Mouse (Mus musculus) stomach, postnatal 0 days (tissue): Measurements from ENCODE around the gene Rpl14.
A peak's percentile ranks its signal among the peaks of the same experiment; 100 is the strongest.

ENCODE experiments used
- CTCF ChIP-seq: IDR thresholded peaks from 2 replicates; pipeline ENCODE4 v1.5.1; 2016; ENCODE audit warnings: antibody characterized with exemption, low read depth, mild to moderate bottlenecking, moderate library complexity
- EP300 ChIP-seq: optimal IDR thresholded peaks from 2 replicates; pipeline ENCODE3; 2016; ENCODE audit warnings: antibody characterized with exemption

GRCm38 (mm10) chr9:120582619-120583308, 11.5 kb downstream of the Rpl14 start:
- TF ChIP-seq CTCF (peak; percentile 96), EP300 (no peak)
